In the genomic region with DNA sequence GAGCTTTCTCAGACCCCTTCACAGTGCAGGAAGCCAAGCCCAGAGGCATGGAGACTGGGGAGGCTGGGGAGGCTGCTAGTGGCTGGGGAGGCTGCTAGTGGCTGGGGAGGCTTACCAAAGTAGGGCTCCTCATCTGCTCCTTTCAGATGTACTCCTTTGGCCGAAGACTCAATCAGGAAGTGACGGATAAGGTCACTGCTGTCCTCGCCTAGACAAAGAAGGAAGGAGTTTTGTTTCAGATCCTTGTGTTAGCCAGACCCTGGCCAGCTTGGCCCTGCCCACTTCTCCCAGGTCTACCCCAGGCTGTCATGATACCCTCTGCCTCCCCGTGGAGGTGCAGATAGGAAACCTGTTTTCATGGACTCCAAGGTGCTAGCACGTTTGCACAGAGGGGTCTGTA, we compare ENCODE assay signal across 26 mouse cellular contexts. TPM values are rescaled to one million over a fixed set of nuclear protein-coding genes. Genes with fewer than 3 reads are reported as not detected.
A peak's percentile ranks its signal among the peaks of the same experiment; 100 is the strongest.
DNase-seq lines count a peak whose midpoint lies in the region; ATAC-seq lines count a peak whose summit lies in the region.
"Had no signal": no experiment of that assay in that cellular context is flagged by ENCODE, and none has a peak within 500 bp of the region (broad histone marks: within the 10 kb centered on the region; RNA-seq: fewer than 3 reads in every experiment).

No protein-coding gene starts in this region.

- H3K4me1 ChIP-seq in heart, embryonic 10.5 days, result peaks cover 40% of the 10 kb centered on the region
- H3K4me1 ChIP-seq in embryonic facial prominence, embryonic 14.5 days (ENCODE audit: control insufficient read depth, insufficient read depth, low read length), result peaks cover 34% of the 10 kb centered on the region
- peaks cover 55% of the 10 kb centered on the region for H3K4me1 ChIP-seq in limb, embryonic 15.5 days

- H3K9ac ChIP-seq in embryonic facial prominence, embryonic 14.5 days (ENCODE audit: low read depth, low read length), result no peak overlapping the region
- H3K9ac ChIP-seq in limb, embryonic 15.5 days, result no peak overlapping the region
- H3K9ac ChIP-seq: forebrain, postnatal 0 days; hindbrain, embryonic 12.5 days; liver, postnatal 0 days; midbrain, embryonic 13.5 days had no signal

- no peak overlapping the region for H3K4me2 ChIP-seq in embryonic facial prominence, embryonic 14.5 days (ENCODE audit: low read depth, low read length)
- no peak overlapping the region for H3K4me2 ChIP-seq in limb, embryonic 15.5 days
- H3K4me2 ChIP-seq: hindbrain, embryonic 12.5 days; midbrain, embryonic 13.5 days had no signal

- peak overlapping the region; percentile 14; the same call in 1 of the 2 replicates for H3K27ac ChIP-seq in heart, embryonic 10.5 days
- H3K27ac ChIP-seq in embryonic facial prominence, embryonic 14.5 days (replicated peaks; ENCODE audit: low read depth, low read length), result 0 out of 2 replicates have a peak overlapping the region, but pooled peaks have one; percentile 36
- peak overlapping the region; percentile 63 for H3K27ac ChIP-seq in limb, embryonic 15.5 days
- H3K27ac ChIP-seq: hindbrain, embryonic 12.5 days; kidney, postnatal 0 days; left cerebral cortex, adult 2 months; midbrain, embryonic 13.5 days had no signal

- peaks cover 7% of the 10 kb centered on the region for H3K27me3 ChIP-seq in heart, embryonic 10.5 days (ENCODE audit: insufficient read depth, poor library complexity, severe bottlenecking)
- H3K27me3 ChIP-seq in embryonic facial prominence, embryonic 14.5 days (replicated peaks; ENCODE audit: control insufficient read depth, insufficient read depth, low read length), result no peaks in the 10 kb centered on the region
- no peaks in the 10 kb centered on the region for H3K27me3 ChIP-seq in limb, embryonic 15.5 days
- H3K27me3 ChIP-seq: hindbrain, embryonic 12.5 days; midbrain, embryonic 13.5 days had no signal

- H3K36me3 ChIP-seq in heart, embryonic 10.5 days, result no peaks in the 10 kb centered on the region
- H3K36me3 ChIP-seq in embryonic facial prominence, embryonic 14.5 days (ENCODE audit: control insufficient read depth, insufficient read depth, low read length), result no peaks in the 10 kb centered on the region
- H3K36me3 ChIP-seq in limb, embryonic 15.5 days, result no peaks in the 10 kb centered on the region
- H3K36me3 ChIP-seq: hindbrain, embryonic 12.5 days; midbrain, embryonic 13.5 days had no signal

- 37% methylated on average over 5 of the region's 5 CpGs for WGBS in heart, embryonic 10.5 days
- WGBS in embryonic facial prominence, embryonic 14.5 days, result 61% methylated on average over 5 of the region's 5 CpGs
- WGBS in limb, embryonic 15.5 days, result 59% methylated on average over 5 of the region's 5 CpGs

- ATAC-seq in common myeloid progenitor, adult 5-6 weeks (replicated peaks; ENCODE audit: low read depth, poor library complexity, severe bottlenecking), result peak; percentile 39; the same call in 1 of the 2 replicates
- no peak for ATAC-seq in embryonic facial prominence, embryonic 14.5 days (ENCODE audit: low read depth)
- ATAC-seq in limb, embryonic 15.5 days (ENCODE audit: insufficient number of reproducible peaks, low FRiP score, low TSS enrichment, low read depth), result no peak
- ATAC-seq: forebrain, postnatal 0 days; liver, postnatal 0 days; lung, postnatal 0 days; midbrain, embryonic 13.5 days had no signal

- DNase-seq in heart, embryonic 10.5 days (ENCODE audit: low spot score), result no peak
- DNase-seq in heart, adult 18-20 months, result no peak
- no peak for DNase-seq in embryonic facial prominence, embryonic 14.5 days (ENCODE audit: low spot score)
- no peak for DNase-seq in kidney, adult 9 months
- no peak for DNase-seq in cerebellum, postnatal 36 days
- no peak for DNase-seq in lung, postnatal 25 days (ENCODE audit: low spot score)
- DNase-seq: adrenal gland, postnatal 14 days; cerebellum, adult 8-10 months; forebrain, postnatal 0 days; gastrocnemius, postnatal 25 days; kidney, adult 18-20 months; layer of hippocampus, adult 9-11 months; liver; liver, postnatal 0 days; right cerebral cortex, adult 18-20 months; right cerebral cortex, postnatal 4 days; thymus, postnatal 14 days had no signal

- no peaks in the 10 kb centered on the region for H3K9me3 ChIP-seq in heart, embryonic 10.5 days
- H3K9me3 ChIP-seq in embryonic facial prominence, embryonic 14.5 days (ENCODE audit: control insufficient read depth, low read length), result no peaks in the 10 kb centered on the region
- H3K9me3 ChIP-seq in limb, embryonic 15.5 days, result no peaks in the 10 kb centered on the region
- H3K9me3 ChIP-seq: hindbrain, embryonic 12.5 days; midbrain, embryonic 13.5 days had no signal

- no peak overlapping the region for H3K4me3 ChIP-seq in heart, embryonic 10.5 days
- no peak overlapping the region for H3K4me3 ChIP-seq in embryonic facial prominence, embryonic 14.5 days (ENCODE audit: low read depth, low read length)
- H3K4me3 ChIP-seq in limb, embryonic 15.5 days, result no peak overlapping the region
- H3K4me3 ChIP-seq: hindbrain, embryonic 12.5 days; left cerebral cortex, adult 2 months; midbrain, embryonic 13.5 days; myocyte had no signal

RNA-seq across cellular contexts. Expression of gene Tns4, which starts 15.3 kb away (rescaled TPM):
- polyA plus RNA-seq in heart, embryonic 10.5 days (2016; fragmentation: Nextera tagmentation; extraction: Ambion mirVana), result 0.36 TPM in 2 replicates
- under 1 TPM; 0.07 to 0.18 TPM for total RNA-seq in heart, adult 18-20 months (2021)
- total RNA-seq in common myeloid progenitor, adult 5-6 weeks (2017), result 0.68 and 1.0 TPM in 2 replicates
- polyA plus RNA-seq in embryonic facial prominence, embryonic 14.5 days (2014; fragmentation: Nextera tagmentation; extraction: Ambion mirVana), result 0.81 and 1.0 TPM in 2 replicates
- 1.9 and 2.1 TPM in 2 replicates for polyA plus RNA-seq in limb, embryonic 15.5 days (2015; fragmentation: Nextera tagmentation; extraction: Ambion mirVana)
- polyA plus RNA-seq: forebrain, postnatal 0 days; neural tube, embryonic 14.5 days had no signal

RNA-seq across cellular contexts. Expression of gene Igfbp4, which starts 32.7 kb away (rescaled TPM):
- polyA plus RNA-seq in heart, embryonic 10.5 days (2016; fragmentation: Nextera tagmentation; extraction: Ambion mirVana), result 382 and 559 TPM in 2 replicates
- total RNA-seq in heart, adult 18-20 months (2021), result 10 to 100 TPM; 82.2 to 94.0 TPM
- 177 and 183 TPM in 2 replicates for total RNA-seq in common myeloid progenitor, adult 5-6 weeks (2017)
- 966 and 1,068 TPM in 2 replicates for polyA plus RNA-seq in embryonic facial prominence, embryonic 14.5 days (2014; fragmentation: Nextera tagmentation; extraction: Ambion mirVana)
- 1,243 and 1,296 TPM in 2 replicates for polyA plus RNA-seq in limb, embryonic 15.5 days (2015; fragmentation: Nextera tagmentation; extraction: Ambion mirVana)

RNA-seq across cellular contexts. Expression of gene Top2a, which starts 49.8 kb away (rescaled TPM):
- 207 and 238 TPM in 2 replicates for polyA plus RNA-seq in heart, embryonic 10.5 days (2016; fragmentation: Nextera tagmentation; extraction: Ambion mirVana)
- total RNA-seq in heart, adult 18-20 months (2021), result 1 to 10 TPM; 1.5 to 1.8 TPM
- 622 and 650 TPM in 2 replicates for total RNA-seq in common myeloid progenitor, adult 5-6 weeks (2017)
- 181 and 201 TPM in 2 replicates for polyA plus RNA-seq in embryonic facial prominence, embryonic 14.5 days (2014; fragmentation: Nextera tagmentation; extraction: Ambion mirVana)
- 162 and 178 TPM in 2 replicates for polyA plus RNA-seq in limb, embryonic 15.5 days (2015; fragmentation: Nextera tagmentation; extraction: Ambion mirVana)
